Mouse (Mus musculus): ENCODE results near the gene Odf3l2. TPM values are rescaled to one million over a fixed set of nuclear protein-coding genes. Genes with fewer than 3 reads are reported as not detected.

The Odf3l2 gene
- polyA plus RNA-seq, 1 experiment from 2014 or later, result 0.89 TPM

GRCm38 (mm10) chr10:79637128-79638110 lies 8.1 kb downstream of the Odf3l2 start, which contains the start of gene Shc2:
Gene Shc2 (minus strand): TSS chr10:79637918.
- no peaks in the 10 kb centered on the region for H3K9me3 ChIP-seq (ENCODE audit: control insufficient read depth, low read length)
- peaks cover 15% of the 10 kb centered on the region for H3K4me1 ChIP-seq (ENCODE audit: control insufficient read depth, insufficient read depth, low read depth, low read length)
- peak; percentile 85 for ATAC-seq
- H3K27me3 ChIP-seq (replicated peaks; ENCODE audit: control insufficient read depth, insufficient read depth, low read length), result no peaks in the 10 kb centered on the region; the same call in none of the 2 replicates
- peak within 1 kb of the TSS; percentile 89 for H3K9ac ChIP-seq (ENCODE audit: low read depth, low read length)
- WGBS, result under 1% methylated on average over 88 of the region's 116 CpGs
- peak within 1 kb of the TSS; percentile 96 for H3K4me2 ChIP-seq (ENCODE audit: low read length)
- H3K4me3 ChIP-seq (ENCODE audit: low read length), result peak within 1 kb of the TSS; percentile 74
- H3K27ac ChIP-seq (ENCODE audit: low read depth, low read length), result peak within 1 kb of the TSS; percentile 95
- H3K36me3 ChIP-seq (ENCODE audit: control insufficient read depth, insufficient read depth, low read length), result no peaks in the 10 kb centered on the region

DNA sequence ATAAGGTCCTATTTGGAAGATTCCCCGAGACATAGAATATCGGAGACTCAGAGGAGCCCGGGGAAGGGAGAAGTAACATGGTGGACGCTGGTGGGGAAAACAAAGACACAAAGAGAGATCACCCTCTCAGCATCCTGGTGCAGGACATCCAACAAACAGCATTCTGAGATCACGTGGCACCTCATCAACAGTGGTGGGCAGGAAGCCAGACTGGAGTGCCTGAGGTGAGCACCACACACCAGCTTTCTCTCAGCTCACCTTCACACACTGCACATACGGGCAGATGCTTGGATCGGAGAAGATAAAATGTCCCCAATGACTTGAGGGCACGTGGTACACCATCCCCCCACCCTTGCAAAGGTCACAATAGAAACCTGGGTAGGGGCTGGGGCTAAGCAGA lies 9.3 kb downstream of the Odf3l2 start:
- Histone ChIP-seq H3K9ac (ENCODE audit: low read depth, low read length) (peak overlapping the region; percentile 89; the same call in 1 of the 2 replicates), H3K36me3 (ENCODE audit: control insufficient read depth, insufficient read depth, low read length) (no peaks in the 10 kb centered on the region), H3K4me2 (ENCODE audit: low read length) (peak overlapping the region; percentile 96), H3K27me3 (replicated peaks; ENCODE audit: control insufficient read depth, insufficient read depth, low read length) (no peaks in the 10 kb centered on the region; the same call in none of the 2 replicates), H3K27ac (ENCODE audit: low read depth, low read length) (0 out of 2 replicates have a peak overlapping the region, but pooled peaks have one; percentile 95), H3K9me3 (ENCODE audit: control insufficient read depth, low read length) (no peaks in the 10 kb centered on the region), H3K4me3 (ENCODE audit: low read length) (peak overlapping the region; percentile 74), H3K4me1 (ENCODE audit: control insufficient read depth, insufficient read depth, low read depth, low read length) (peaks cover 15% of the 10 kb centered on the region)
- 69% methylated on average over 8 of the region's 8 CpGs for WGBS
- ATAC-seq, result no peak

GRCm38 (mm10) chr10:79633006-79633777 lies 12.3 kb downstream of the Odf3l2 start:
- Histone ChIP-seq H3K27me3 (replicated peaks; ENCODE audit: control insufficient read depth, insufficient read depth, low read length) (no peaks in the 10 kb centered on the region), H3K4me1 (ENCODE audit: control insufficient read depth, insufficient read depth, low read depth, low read length) (peaks cover 4% of the 10 kb centered on the region), H3K9me3 (ENCODE audit: control insufficient read depth, low read length) (no peaks in the 10 kb centered on the region), H3K9ac (ENCODE audit: low read depth, low read length) (no peak overlapping the region), H3K36me3 (ENCODE audit: control insufficient read depth, insufficient read depth, low read length) (no peaks in the 10 kb centered on the region), H3K4me3 (ENCODE audit: low read length) (no peak overlapping the region), H3K27ac (ENCODE audit: low read depth, low read length) (no peak overlapping the region), H3K4me2 (ENCODE audit: low read length) (no peak overlapping the region)
- 86% methylated on average over 17 of the region's 17 CpGs for WGBS
- ATAC-seq, result no peak

DNA sequence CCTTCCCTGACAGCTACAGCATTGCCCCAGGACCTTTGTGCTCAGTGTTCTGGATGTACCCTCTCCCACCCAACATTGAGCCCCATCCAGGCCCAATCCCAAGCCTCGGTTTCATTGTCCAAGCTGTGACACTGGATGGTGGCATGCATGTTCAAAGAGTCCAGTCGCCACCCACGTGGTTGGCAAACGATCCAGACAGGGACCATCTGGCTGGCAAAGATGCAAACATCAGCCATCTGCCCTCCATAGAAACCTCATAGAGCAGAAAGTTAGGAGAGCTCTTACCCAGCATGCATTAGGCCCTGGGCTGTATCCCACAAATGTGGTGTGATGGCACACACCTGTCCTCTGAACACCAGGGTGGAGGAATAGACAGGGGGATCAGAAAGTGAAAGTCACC lies 14.1 kb downstream of the Odf3l2 start:
- peak; percentile 67 for ATAC-seq
- Histone ChIP-seq H3K9ac (ENCODE audit: low read depth, low read length) (no peak overlapping the region), H3K27me3 (replicated peaks; ENCODE audit: control insufficient read depth, insufficient read depth, low read length) (no peaks in the 10 kb centered on the region), H3K4me3 (ENCODE audit: low read length) (no peak overlapping the region), H3K27ac (ENCODE audit: low read depth, low read length) (peak overlapping the region; percentile 35), H3K9me3 (ENCODE audit: control insufficient read depth, low read length) (no peaks in the 10 kb centered on the region), H3K4me1 (ENCODE audit: control insufficient read depth, insufficient read depth, low read depth, low read length) (no peaks in the 10 kb centered on the region; the same call in 1 of the 2 replicates), H3K4me2 (ENCODE audit: low read length) (no peak overlapping the region), H3K36me3 (ENCODE audit: control insufficient read depth, insufficient read depth, low read length) (no peaks in the 10 kb centered on the region)
- WGBS, result 51% methylated on average over 4 of the region's 4 CpGs

DNA sequence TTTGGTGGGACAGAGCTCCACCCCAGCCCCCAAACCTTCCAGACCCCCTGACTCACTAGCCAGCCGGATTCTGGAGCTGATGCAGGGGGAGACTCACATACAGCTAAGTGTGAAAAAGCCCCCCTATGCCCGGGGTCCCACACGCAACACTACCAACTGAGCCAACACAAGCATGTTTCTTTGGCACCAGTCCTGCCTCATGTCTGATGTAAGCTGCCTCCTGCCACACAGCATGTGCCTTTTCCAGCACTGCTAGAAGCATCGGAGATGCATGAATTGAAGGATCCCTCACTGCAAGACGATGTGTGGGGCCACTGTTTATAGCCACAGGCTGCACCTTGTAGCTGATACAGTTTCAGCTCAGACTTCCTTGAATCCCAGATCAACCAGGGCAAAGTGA lies 17.2 kb downstream of the Odf3l2 start:
- H3K9ac ChIP-seq (ENCODE audit: low read depth, low read length), result no peak overlapping the region
- H3K27me3 ChIP-seq (replicated peaks; ENCODE audit: control insufficient read depth, insufficient read depth, low read length), result no peaks in the 10 kb centered on the region
- no peaks in the 10 kb centered on the region for H3K36me3 ChIP-seq (ENCODE audit: control insufficient read depth, insufficient read depth, low read length)
- H3K4me1 ChIP-seq (ENCODE audit: control insufficient read depth, insufficient read depth, low read depth, low read length), result no peaks in the 10 kb centered on the region
- 74% methylated on average over 5 of the region's 5 CpGs for WGBS
- no peak for ATAC-seq
- no peak overlapping the region for H3K4me3 ChIP-seq (ENCODE audit: low read length)
- H3K27ac ChIP-seq (ENCODE audit: low read depth, low read length), result no peak overlapping the region
- H3K4me2 ChIP-seq (ENCODE audit: low read length), result no peak overlapping the region
- H3K9me3 ChIP-seq (ENCODE audit: control insufficient read depth, low read length), result no peaks in the 10 kb centered on the region

GRCm38 (mm10) chr10:79626156-79626555 lies 19.4 kb downstream of the Odf3l2 start:
- no peak overlapping the region for H3K4me2 ChIP-seq (ENCODE audit: low read length)
- no peak overlapping the region for H3K4me3 ChIP-seq (ENCODE audit: low read length)
- H3K9me3 ChIP-seq (ENCODE audit: control insufficient read depth, low read length), result no peaks in the 10 kb centered on the region
- H3K4me1 ChIP-seq (ENCODE audit: control insufficient read depth, insufficient read depth, low read depth, low read length), result no peaks in the 10 kb centered on the region
- no peak overlapping the region for H3K27ac ChIP-seq (ENCODE audit: low read depth, low read length)
- H3K27me3 ChIP-seq (replicated peaks; ENCODE audit: control insufficient read depth, insufficient read depth, low read length), result no peaks in the 10 kb centered on the region
- no peak overlapping the region for H3K9ac ChIP-seq (ENCODE audit: low read depth, low read length)
- WGBS, result 79% methylated on average over 10 of the region's 10 CpGs
- H3K36me3 ChIP-seq (ENCODE audit: control insufficient read depth, insufficient read depth, low read length), result no peaks in the 10 kb centered on the region
- ATAC-seq, result no peak

DNA sequence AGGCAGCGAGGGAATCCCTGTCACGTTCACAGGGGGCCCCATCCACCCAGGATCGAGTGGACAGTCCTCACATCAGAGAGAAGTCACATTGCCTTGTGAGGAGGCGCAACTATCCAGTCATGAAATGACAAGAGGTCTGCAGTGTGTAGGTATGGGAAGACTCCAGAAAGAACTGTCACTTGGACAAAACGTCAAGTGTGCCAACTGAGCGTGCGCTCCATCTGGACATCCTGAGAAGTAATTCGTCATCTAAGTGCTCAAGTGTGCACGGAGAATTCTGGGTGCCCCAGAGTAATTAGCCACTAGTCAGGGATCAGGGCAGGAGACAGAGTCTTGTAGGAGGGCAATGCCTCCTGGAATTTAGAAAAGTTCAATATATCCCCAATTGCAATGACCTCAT lies 20.1 kb downstream of the Odf3l2 start:
- Histone ChIP-seq H3K4me2 (ENCODE audit: low read length) (no peak overlapping the region), H3K4me1 (ENCODE audit: control insufficient read depth, insufficient read depth, low read depth, low read length) (no peaks in the 10 kb centered on the region), H3K27me3 (replicated peaks; ENCODE audit: control insufficient read depth, insufficient read depth, low read length) (no peaks in the 10 kb centered on the region), H3K9me3 (ENCODE audit: control insufficient read depth, low read length) (no peaks in the 10 kb centered on the region), H3K9ac (ENCODE audit: low read depth, low read length) (no peak overlapping the region), H3K27ac (ENCODE audit: low read depth, low read length) (no peak overlapping the region), H3K4me3 (ENCODE audit: low read length) (no peak overlapping the region), H3K36me3 (ENCODE audit: control insufficient read depth, insufficient read depth, low read length) (no peaks in the 10 kb centered on the region)
- no peak for ATAC-seq
- WGBS, result 78% methylated on average over 9 of the region's 9 CpGs

GRCm38 (mm10) chr10:79623950-79624349 lies 21.6 kb downstream of the Odf3l2 start:
- Histone ChIP-seq H3K27me3 (replicated peaks; ENCODE audit: control insufficient read depth, insufficient read depth, low read length) (no peaks in the 10 kb centered on the region), H3K4me3 (ENCODE audit: low read length) (no peak overlapping the region), H3K9me3 (ENCODE audit: control insufficient read depth, low read length) (no peaks in the 10 kb centered on the region), H3K9ac (ENCODE audit: low read depth, low read length) (no peak overlapping the region), H3K4me1 (ENCODE audit: control insufficient read depth, insufficient read depth, low read depth, low read length) (no peaks in the 10 kb centered on the region), H3K4me2 (ENCODE audit: low read length) (no peak overlapping the region), H3K36me3 (ENCODE audit: control insufficient read depth, insufficient read depth, low read length) (no peaks in the 10 kb centered on the region), H3K27ac (ENCODE audit: low read depth, low read length) (no peak overlapping the region)
- 51% methylated on average over 12 of the region's 12 CpGs for WGBS
- no peak for ATAC-seq

GRCm38 (mm10) chr10:79616376-79616775 lies 29.2 kb downstream of the Odf3l2 start:
- no peak overlapping the region for H3K27ac ChIP-seq (ENCODE audit: low read depth, low read length)
- no peaks in the 10 kb centered on the region for H3K9me3 ChIP-seq (ENCODE audit: control insufficient read depth, low read length)
- H3K4me2 ChIP-seq (ENCODE audit: low read length), result no peak overlapping the region
- no peak for ATAC-seq
- no peak overlapping the region for H3K4me3 ChIP-seq (ENCODE audit: low read length)
- H3K9ac ChIP-seq (ENCODE audit: low read depth, low read length), result no peak overlapping the region
- WGBS, result 85% methylated on average over 5 of the region's 5 CpGs
- H3K36me3 ChIP-seq (ENCODE audit: control insufficient read depth, insufficient read depth, low read length), result no peaks in the 10 kb centered on the region
- peaks cover 11% of the 10 kb centered on the region for H3K27me3 ChIP-seq (replicated peaks; ENCODE audit: control insufficient read depth, insufficient read depth, low read length)
- peaks cover 23% of the 10 kb centered on the region for H3K4me1 ChIP-seq (ENCODE audit: control insufficient read depth, insufficient read depth, low read depth, low read length)
